Mouse (Mus musculus): ENCODE measurements around the gene Olfr1380. TPM values are rescaled to one million over a fixed set of nuclear protein-coding genes. Genes with fewer than 3 reads are reported as not detected.
"Not testable (repeated sequence)": the region's sequence is repeated elsewhere in the genome, so short reads cannot be mapped to it uniquely, and the experiment has no call there.

Gene Olfr1380
- polyA plus RNA-seq, 1 experiment from 2014 or later = not detected

- Histone ChIP-seq H3K27me3 (peaks cover 75% of the 10 kb centered on the region), H3K4me3 (peak within 1 kb of the TSS; percentile 47), H3K4me2 (peak within 1 kb of the TSS; percentile 70), H3K9ac (0 out of 2 replicates have a peak within 1 kb of the TSS, but pooled peaks have one; percentile 44)
- H3K9me3 ChIP-seq, H3K4me1 ChIP-seq, H3K27ac ChIP-seq, H3K36me3 ChIP-seq: not testable (repeated sequence)
- WGBS = 5% methylated on average over 51 of the region's 61 CpGs
- ATAC-seq (ENCODE audit: insufficient number of reproducible peaks, insufficient read depth, low FRiP score, low TSS enrichment, low read depth) = 0 out of 2 replicates have a peak, but pooled peaks have one; percentile 33
These were observed 52.5 kb downstream of the Olfr1380 start, which contains the start of gene Flt4 for GRCm38 (mm10) chr11:49608938-49609867. Gene Flt4 (plus strand): TSS chr11:49609263.

DNA sequence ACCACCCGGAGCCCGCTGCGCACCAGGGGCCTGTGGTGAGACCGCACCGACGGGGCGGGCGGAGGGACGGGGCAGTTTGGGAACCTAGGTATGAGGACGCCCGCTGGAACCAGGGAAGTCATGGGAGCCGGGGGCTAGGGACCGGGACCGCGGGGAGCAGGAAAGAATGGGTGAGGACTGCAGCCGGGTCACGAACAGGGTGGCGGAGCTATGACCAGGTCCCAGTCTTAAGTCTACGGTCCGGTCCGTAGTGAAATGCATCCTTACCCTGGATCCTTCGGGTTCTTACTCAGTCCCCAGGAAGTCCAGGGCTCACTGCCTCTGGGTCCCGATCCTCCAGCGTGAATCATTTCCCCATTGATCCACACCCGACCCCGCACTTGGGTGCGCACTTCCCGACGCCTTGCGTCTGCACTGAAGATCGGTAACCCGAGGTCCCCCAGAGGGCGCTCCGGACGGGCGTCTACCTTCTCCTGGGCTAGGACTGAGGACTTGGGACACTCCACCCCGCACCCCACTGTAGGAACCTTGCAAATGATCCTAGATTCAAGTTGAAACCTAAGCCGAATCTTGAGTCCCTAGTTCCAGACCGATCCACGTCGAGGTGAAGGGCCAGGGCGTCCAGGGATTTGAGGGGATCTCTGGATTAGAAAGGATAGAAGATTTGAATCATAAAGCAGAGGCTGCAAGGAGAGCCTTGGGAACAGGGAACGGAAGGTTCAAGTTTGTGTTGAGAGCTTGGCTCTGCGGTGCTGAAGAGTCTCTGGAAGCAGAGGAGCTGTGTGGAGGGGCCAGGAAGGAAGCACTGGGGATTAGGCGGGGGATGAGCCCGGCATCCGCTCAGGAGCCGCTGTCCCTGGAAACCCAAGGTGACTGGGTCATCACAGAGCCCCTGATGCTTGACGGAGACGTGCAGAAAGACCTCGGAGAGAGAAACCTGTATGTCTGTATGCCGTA, 53.5 kb downstream of the Olfr1380 start:
- H3K27ac ChIP-seq, H3K9me3 ChIP-seq, H3K36me3 ChIP-seq, H3K4me1 ChIP-seq: not testable (repeated sequence)
- H3K9ac ChIP-seq = 0 out of 2 replicates have a peak overlapping the region, but pooled peaks have one; percentile 44
- H3K27me3 ChIP-seq = peaks cover 84% of the 10 kb centered on the region
- H3K4me2 ChIP-seq = peak overlapping the region; percentile 70
- H3K4me3 ChIP-seq = peak overlapping the region; percentile 47
- peak; percentile 4; the same call in 1 of the 2 replicates for ATAC-seq (ENCODE audit: insufficient number of reproducible peaks, insufficient read depth, low FRiP score, low TSS enrichment, low read depth)
- 2% methylated on average over 50 of the region's 52 CpGs for WGBS

DNA sequence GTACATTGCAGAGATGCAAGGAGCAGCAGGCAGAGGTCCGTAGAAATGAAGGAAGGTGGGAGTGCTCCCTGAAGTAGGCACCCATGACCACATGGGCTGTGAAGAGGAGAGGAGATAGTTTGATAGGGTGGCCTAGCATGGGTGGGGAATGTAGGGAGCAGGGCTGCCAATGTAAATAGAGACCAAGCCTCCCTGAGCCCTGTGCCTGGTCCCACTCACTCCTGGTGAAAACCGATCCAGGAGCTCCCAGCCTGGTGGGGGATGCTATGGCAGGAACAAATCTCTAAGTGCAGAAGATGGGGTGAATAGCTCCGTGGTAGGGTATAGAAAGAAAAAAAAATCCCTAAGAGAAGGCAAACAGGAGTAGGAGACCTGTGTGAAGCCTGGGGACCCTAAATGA, 54.7 kb downstream of the Olfr1380 start:
- H3K27ac ChIP-seq; H3K36me3 ChIP-seq; ATAC-seq (ENCODE audit: insufficient number of reproducible peaks, insufficient read depth, low FRiP score, low TSS enrichment, low read depth); H3K4me1 ChIP-seq; H3K4me2 ChIP-seq; H3K4me3 ChIP-seq; H3K9me3 ChIP-seq; H3K9ac ChIP-seq: not testable (repeated sequence)
- peaks cover 87% of the 10 kb centered on the region for H3K27me3 ChIP-seq
- 7% methylated on average over 3 of the region's 3 CpGs for WGBS

GRCm38 (mm10) chr11:49612154-49612553, 55.5 kb downstream of the Olfr1380 start:
- peaks cover 79% of the 10 kb centered on the region for H3K27me3 ChIP-seq
- no peak overlapping the region for H3K9ac ChIP-seq
- H3K4me1 ChIP-seq = peaks cover 6% of the 10 kb centered on the region; the same call in 1 of the 2 replicates
- 45% methylated on average over 3 of the region's 3 CpGs for WGBS
- no peak overlapping the region for H3K4me2 ChIP-seq
- H3K27ac ChIP-seq = no peak overlapping the region
- ATAC-seq (ENCODE audit: insufficient number of reproducible peaks, insufficient read depth, low FRiP score, low TSS enrichment, low read depth) = no peak
- no peaks in the 10 kb centered on the region for H3K36me3 ChIP-seq
- no peak overlapping the region for H3K4me3 ChIP-seq
- H3K9me3 ChIP-seq = no peaks in the 10 kb centered on the region

DNA sequence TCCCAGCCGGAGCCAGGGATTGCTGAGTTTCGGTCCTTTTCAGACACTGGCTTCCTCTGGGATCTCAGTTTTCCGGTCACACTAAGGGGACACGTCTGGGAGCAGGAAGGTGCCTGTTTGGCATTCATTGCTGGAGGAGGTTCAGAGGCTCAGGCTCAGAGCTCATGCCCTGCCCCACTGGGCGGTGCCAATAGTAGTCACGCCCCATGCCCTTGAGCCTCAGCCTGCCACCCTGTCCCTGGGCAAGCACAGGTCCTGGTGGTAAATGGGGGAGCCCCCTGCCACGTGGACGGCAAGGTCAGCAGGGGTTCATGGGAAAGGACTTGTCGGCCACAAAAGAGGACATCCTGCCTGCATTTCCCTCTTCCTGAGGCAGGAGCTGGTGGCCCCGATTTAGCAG, 56.7 kb downstream of the Olfr1380 start:
- 7% methylated on average over 10 of the region's 10 CpGs for WGBS
- H3K9ac ChIP-seq = no peak overlapping the region
- H3K27me3 ChIP-seq = peaks cover 67% of the 10 kb centered on the region
- no peak overlapping the region for H3K27ac ChIP-seq
- ATAC-seq (ENCODE audit: insufficient number of reproducible peaks, insufficient read depth, low FRiP score, low TSS enrichment, low read depth) = no peak; the same call in 1 of the 2 replicates
- H3K36me3 ChIP-seq = no peaks in the 10 kb centered on the region
- no peaks in the 10 kb centered on the region for H3K9me3 ChIP-seq
- H3K4me2 ChIP-seq = no peak overlapping the region
- no peak overlapping the region for H3K4me3 ChIP-seq
- peaks cover 6% of the 10 kb centered on the region; the same call in 1 of the 2 replicates for H3K4me1 ChIP-seq

Other genes with a start within 250 kb of the Olfr1380 start
- 0.10 TPM in 1 of 2 replicates, not detected in the other for gene Olfr1391, start 234.1 kb upstream of the Olfr1380 start, polyA plus RNA-seq (2015; fragmentation: Nextera tagmentation; extraction: Ambion mirVana)
- not detected in 2 replicates for gene Olfr1390, start 221.7 kb upstream of the Olfr1380 start, polyA plus RNA-seq (2015; fragmentation: Nextera tagmentation; extraction: Ambion mirVana)
- gene Olfr1389, start 133.8 kb upstream of the Olfr1380 start, polyA plus RNA-seq (2015; fragmentation: Nextera tagmentation; extraction: Ambion mirVana) = 0.17 TPM in 1 of 2 replicates, not detected in the other
- gene Olfr1388, start 120.3 kb upstream of the Olfr1380 start, polyA plus RNA-seq (2015; fragmentation: Nextera tagmentation; extraction: Ambion mirVana) = 0.11 TPM in 2 replicates
- gene Olfr1387, start 101.5 kb upstream of the Olfr1380 start, polyA plus RNA-seq (2015; fragmentation: Nextera tagmentation; extraction: Ambion mirVana) = not detected in 2 replicates
- gene Olfr1386, start 91.8 kb upstream of the Olfr1380 start, polyA plus RNA-seq (2015; fragmentation: Nextera tagmentation; extraction: Ambion mirVana) = not detected in 2 replicates
- not detected in 2 replicates for gene Olfr1385, start 67.8 kb upstream of the Olfr1380 start, polyA plus RNA-seq (2015; fragmentation: Nextera tagmentation; extraction: Ambion mirVana)
- 0.08 TPM in 1 of 2 replicates, not detected in the other for gene Olfr1384, start 50.2 kb upstream of the Olfr1380 start, polyA plus RNA-seq (2015; fragmentation: Nextera tagmentation; extraction: Ambion mirVana)
- not detected in 2 replicates for gene Olfr1383, start 37.2 kb upstream of the Olfr1380 start, polyA plus RNA-seq (2015; fragmentation: Nextera tagmentation; extraction: Ambion mirVana)
- gene Olfr1382, start 28.6 kb upstream of the Olfr1380 start, polyA plus RNA-seq (2015; fragmentation: Nextera tagmentation; extraction: Ambion mirVana) = not detected in 2 replicates
- gene Olfr1381, start 13.4 kb upstream of the Olfr1380 start, polyA plus RNA-seq (2015; fragmentation: Nextera tagmentation; extraction: Ambion mirVana) = not detected in 2 replicates
- 4.1 and 4.5 TPM in 2 replicates for gene Flt4, start 52.4 kb downstream of the Olfr1380 start, polyA plus RNA-seq (2015; fragmentation: Nextera tagmentation; extraction: Ambion mirVana)
- not detected in 2 replicates for gene Scgb3a1, start 106.7 kb downstream of the Olfr1380 start, polyA plus RNA-seq (2015; fragmentation: Nextera tagmentation; extraction: Ambion mirVana)
- gene Cnot6, start 155.8 kb downstream of the Olfr1380 start, polyA plus RNA-seq (2015; fragmentation: Nextera tagmentation; extraction: Ambion mirVana) = 69.2 and 70.0 TPM in 2 replicates
- 27.1 and 35.5 TPM in 2 replicates for gene Gfpt2, start 237.3 kb downstream of the Olfr1380 start, polyA plus RNA-seq (2015; fragmentation: Nextera tagmentation; extraction: Ambion mirVana)

All from embryonic facial prominence, embryonic 13.5 days (tissue).